Mouse (Mus musculus) forebrain, embryonic 15.5 days (tissue): ENCODE results near the gene Zfp963. TPM values are rescaled to one million over a fixed set of nuclear protein-coding genes. Genes with fewer than 3 reads are reported as not detected.

Source experiments
- ATAC-seq: fragments of 200-750 bp; cut with Nextera tagmentation; replicated peaks from 2 replicates; pipeline ENCODE4 v1.8.0; 2017; ENCODE audit warnings: mild to moderate bottlenecking, moderate TSS enrichment, moderate library complexity
- H3K27ac ChIP-seq: fragments of 300-500 bp; sonication (generic); replicated peaks from 2 replicates; pipeline ENCODE4 v1.5.1; 2015; ENCODE audit warnings: mild to moderate bottlenecking, inconsistent platforms
- H3K27me3 ChIP-seq: fragments of 300-500 bp; sonication (generic); 2 replicates; pipeline ENCODE4 v1.6.1; 2015; ENCODE audit warnings: inconsistent platforms
- H3K36me3 ChIP-seq: fragments of 300-500 bp; sonication (generic); 2 replicates; pipeline ENCODE4 v1.6.1; 2015; ENCODE audit warnings: mild to moderate bottlenecking, inconsistent platforms
- H3K4me1 ChIP-seq: fragments of 300-500 bp; sonication (generic); 2 replicates; pipeline ENCODE4 v1.6.1; 2015; ENCODE audit warnings: inconsistent platforms
- H3K4me2 ChIP-seq: fragments of 300-500 bp; sonication (generic); replicated peaks from 2 replicates; pipeline ENCODE4 v1.6.1; 2015; ENCODE audit warnings: mild to moderate bottlenecking, inconsistent platforms
- H3K4me3 ChIP-seq: fragments of 300-500 bp; sonication (generic); 2 replicates; pipeline ENCODE4 v1.5.1; 2015; ENCODE audit warnings: mild to moderate bottlenecking, inconsistent platforms
- H3K9ac ChIP-seq: fragments of 300-500 bp; sonication (generic); replicated peaks from 2 replicates; pipeline ENCODE4 v1.6.1; 2015; ENCODE audit warnings: mild to moderate bottlenecking, inconsistent platforms
- H3K9me3 ChIP-seq: fragments of 300-500 bp; sonication (generic); 2 replicates; pipeline ENCODE4 v1.6.1; 2016; ENCODE audit warnings: inconsistent platforms
- WGBS: fragments of 180-500 bp; shearing (Covaris S2); methylation state at CpG from one replicate; pipeline ENCODE4 v1.1.7; 2015; ENCODE audit warnings: mixed read lengths; 5-methylcytosine and 5-hydroxymethylcytosine counted together
- polyA plus RNA-seq: library from polyadenylated mRNA; unstranded; fragments of >200 nt; fragmentation: Nextera tagmentation; extraction: Ambion mirVana; gene quantifications from 2 replicates; pipeline ENCODE4 v1.2.1, GENCODE M21; 2015

Zfp963 gene
- polyA plus RNA-seq = 8.7 TPM in 2 replicates

GRCm38 (mm10) chr8:69749544-69750454 lies at the start of gene Zfp963:
Zfp963 (minus strand) TSS chr8:69749970.
- Histone ChIP-seq H3K9ac (peak within 1 kb of the TSS; percentile 98), H3K27me3 (no peaks in the 10 kb centered on the region), H3K27ac (peak within 1 kb of the TSS; percentile 100), H3K4me3 (peak within 1 kb of the TSS; percentile 84), H3K4me2 (peak within 1 kb of the TSS; percentile 59), H3K36me3 (no peaks in the 10 kb centered on the region), H3K9me3 (no peaks in the 10 kb centered on the region), H3K4me1 (peaks cover 14% of the 10 kb centered on the region)
- WGBS = 3% methylated on average over 48 of the region's 48 CpGs
- ATAC-seq = peak; percentile 98

GRCm38 (mm10) chr8:69799261-69799660 lies 49.5 kb upstream of the Zfp963 start:
- 97% methylated on average over 8 of the region's 8 CpGs for WGBS

GRCm38 (mm10) chr8:69797661-69798060 lies 47.9 kb upstream of the Zfp963 start:
- H3K9ac ChIP-seq = no peak overlapping the region
- H3K4me1 ChIP-seq = peaks cover 7% of the 10 kb centered on the region
- no peak overlapping the region for H3K27ac ChIP-seq
- 93% methylated on average over 10 of the region's 10 CpGs for WGBS
- H3K4me3 ChIP-seq = no peak overlapping the region
- H3K9me3 ChIP-seq = no peaks in the 10 kb centered on the region
- ATAC-seq = no peak
- peaks cover 83% of the 10 kb centered on the region for H3K36me3 ChIP-seq
- H3K27me3 ChIP-seq = no peaks in the 10 kb centered on the region
- no peak overlapping the region for H3K4me2 ChIP-seq

More at GRCm38 (mm10) chr8:69799261-69799660, 49.5 kb upstream of the Zfp963 start:
- Histone ChIP-seq H3K9me3 (no peaks in the 10 kb centered on the region), H3K4me1 (no peaks in the 10 kb centered on the region), H3K27ac (no peak overlapping the region), H3K4me3 (no peak overlapping the region), H3K9ac (no peak overlapping the region), H3K4me2 (no peak overlapping the region), H3K36me3 (peaks cover 92% of the 10 kb centered on the region), H3K27me3 (no peaks in the 10 kb centered on the region)
- no peak for ATAC-seq

- Histone ChIP-seq H3K4me2 (no peak overlapping the region), H3K27me3 (no peaks in the 10 kb centered on the region), H3K36me3 (peaks cover 75% of the 10 kb centered on the region), H3K4me3 (no peak overlapping the region), H3K9ac (no peak overlapping the region), H3K4me1 (peaks cover 16% of the 10 kb centered on the region), H3K27ac (no peak overlapping the region), H3K9me3 (no peaks in the 10 kb centered on the region)
- no peak for ATAC-seq
- 95% methylated on average over 16 of the region's 16 CpGs for WGBS
Observed at GRCm38 (mm10) chr8:69796721-69797345, 47.1 kb upstream of the Zfp963 start.

GRCm38 (mm10) chr8:69794901-69795300 lies 45.1 kb upstream of the Zfp963 start:
- H3K27ac ChIP-seq = no peak overlapping the region
- H3K9ac ChIP-seq = no peak overlapping the region
- WGBS = 94% methylated on average over 6 of the region's 6 CpGs
- no peak for ATAC-seq
- H3K4me1 ChIP-seq = peaks cover 24% of the 10 kb centered on the region
- H3K27me3 ChIP-seq = no peaks in the 10 kb centered on the region
- no peak overlapping the region for H3K4me2 ChIP-seq
- no peaks in the 10 kb centered on the region for H3K9me3 ChIP-seq
- H3K36me3 ChIP-seq = peaks cover 58% of the 10 kb centered on the region
- H3K4me3 ChIP-seq = no peak overlapping the region

- no peaks in the 10 kb centered on the region for H3K27me3 ChIP-seq
- H3K4me1 ChIP-seq = peaks cover 24% of the 10 kb centered on the region
- WGBS = 92% methylated on average over 3 of the region's 3 CpGs
- no peaks in the 10 kb centered on the region for H3K9me3 ChIP-seq
- peaks cover 50% of the 10 kb centered on the region for H3K36me3 ChIP-seq
- H3K4me3 ChIP-seq = no peak overlapping the region
- H3K27ac ChIP-seq = no peak overlapping the region
- no peak overlapping the region for H3K9ac ChIP-seq
- ATAC-seq = no peak
- H3K4me2 ChIP-seq = no peak overlapping the region
Observed at GRCm38 (mm10) chr8:69794096-69794495, 44.3 kb upstream of the Zfp963 start.

GRCm38 (mm10) chr8:69793666-69794065 lies 43.9 kb upstream of the Zfp963 start:
- 94% methylated on average over 4 of the region's 4 CpGs for WGBS

GRCm38 (mm10) chr8:69791415-69792068 lies 41.8 kb upstream of the Zfp963 start:
- peaks cover 24% of the 10 kb centered on the region for H3K4me1 ChIP-seq
- peaks cover 24% of the 10 kb centered on the region for H3K36me3 ChIP-seq
- peak overlapping the region; percentile 89 for H3K4me2 ChIP-seq
- WGBS = under 1% methylated on average over 48 of the region's 48 CpGs
- H3K9ac ChIP-seq = peak overlapping the region; percentile 98
- no peaks in the 10 kb centered on the region for H3K9me3 ChIP-seq
- no peaks in the 10 kb centered on the region for H3K27me3 ChIP-seq
- H3K4me3 ChIP-seq = peak overlapping the region; percentile 100
- peak overlapping the region; percentile 80 for H3K27ac ChIP-seq
- ATAC-seq = peak; percentile 84

More at GRCm38 (mm10) chr8:69793666-69794065, 43.9 kb upstream of the Zfp963 start:
- no peaks in the 10 kb centered on the region for H3K27me3 ChIP-seq
- H3K36me3 ChIP-seq = peaks cover 46% of the 10 kb centered on the region
- no peaks in the 10 kb centered on the region for H3K9me3 ChIP-seq
- H3K4me1 ChIP-seq = peaks cover 24% of the 10 kb centered on the region
- no peak overlapping the region for H3K4me2 ChIP-seq
- H3K27ac ChIP-seq = no peak overlapping the region
- no peak overlapping the region for H3K4me3 ChIP-seq
- no peak overlapping the region for H3K9ac ChIP-seq
- no peak for ATAC-seq

- peaks cover 19% of the 10 kb centered on the region for H3K36me3 ChIP-seq
- WGBS = under 1% methylated on average over 38 of the region's 38 CpGs
- ATAC-seq = peak; percentile 94
Observed at GRCm38 (mm10) chr8:69790773-69791367, 41.1 kb upstream of the Zfp963 start, which contains the start of the genes Atp13a1 and Zfp866. Atp13a1 (plus strand) TSS chr8:69791163. Zfp866 (minus strand) TSS chr8:69791178.

GRCm38 (mm10) chr8:69790364-69790763 lies 40.6 kb upstream of the Zfp963 start:
- ATAC-seq = no peak; the same call in 1 of the 2 replicates
- Histone ChIP-seq H3K4me1 (peaks cover 24% of the 10 kb centered on the region), H3K9me3 (no peaks in the 10 kb centered on the region), H3K27me3 (no peaks in the 10 kb centered on the region), H3K36me3 (peaks cover 17% of the 10 kb centered on the region), H3K9ac (peak overlapping the region; percentile 98; the same call in 1 of the 2 replicates), H3K4me2 (peak overlapping the region; percentile 89), H3K4me3 (peak overlapping the region; percentile 100), H3K27ac (peak overlapping the region; percentile 80; the same call in 1 of the 2 replicates)
- 26% methylated on average over 11 of the region's 11 CpGs for WGBS

More at GRCm38 (mm10) chr8:69790773-69791367, 41.1 kb upstream of the Zfp963 start, which contains the start of the genes Atp13a1 and Zfp866:
- Histone ChIP-seq H3K4me3 (peak within 1 kb of the TSS; percentile 100), H3K9me3 (no peaks in the 10 kb centered on the region), H3K4me1 (peaks cover 24% of the 10 kb centered on the region), H3K27me3 (no peaks in the 10 kb centered on the region), H3K27ac (peak within 1 kb of the TSS; percentile 80), H3K9ac (peak within 1 kb of the TSS; percentile 98), H3K4me2 (peak within 1 kb of the TSS; percentile 89)

- Histone ChIP-seq H3K4me3 (no peak overlapping the region), H3K27me3 (no peaks in the 10 kb centered on the region), H3K36me3 (peaks cover 10% of the 10 kb centered on the region; the same call in 1 of the 2 replicates), H3K4me1 (peaks cover 24% of the 10 kb centered on the region), H3K27ac (no peak overlapping the region), H3K9me3 (no peaks in the 10 kb centered on the region), H3K9ac (no peak overlapping the region), H3K4me2 (peak overlapping the region; percentile 89)
- ATAC-seq = no peak
- 68% methylated on average over 5 of the region's 5 CpGs for WGBS
Observed at GRCm38 (mm10) chr8:69789731-69790130, 40.0 kb upstream of the Zfp963 start.
